Mouse (Mus musculus) liver, embryonic 11.5 days (tissue): ENCODE results near the gene Slc1a2. TPM values are rescaled to one million over a fixed set of nuclear protein-coding genes. Genes with fewer than 3 reads are reported as not detected.

Experiments
- ATAC-seq: fragments of 200-750 bp; cut with Nextera tagmentation; replicated peaks from 2 replicates; pipeline ENCODE4 v1.8.0; 2017; ENCODE audit warnings: moderate number of reproducible peaks, mild to moderate bottlenecking, moderate TSS enrichment, moderate library complexity; ENCODE audit not compliant: low FRiP score
- DNase-seq: peaks from one replicate; pipeline ENCODE4 v3.0.0-alpha.2; 2017; ENCODE audit warnings: low spot score
- H3K27ac ChIP-seq: fragments of 300-500 bp; sonication (generic); 2 replicates; pipeline ENCODE4 v1.5.1; 2014; ENCODE audit warnings: mild to moderate bottlenecking, low read depth, low read length, control low read depth
- H3K27me3 ChIP-seq: fragments of 300-500 bp; sonication (generic); replicated peaks from 2 replicates; pipeline ENCODE4 v1.6.1; 2014; ENCODE audit warnings: low read length, mixed read lengths; ENCODE audit not compliant: control insufficient read depth, insufficient read depth
- H3K36me3 ChIP-seq: fragments of 300-500 bp; sonication (generic); 2 replicates; pipeline ENCODE4 v1.6.1; 2014; ENCODE audit warnings: mild to moderate bottlenecking, low read length, moderate library complexity, mixed read lengths; ENCODE audit not compliant: control insufficient read depth, insufficient read depth
- H3K4me1 ChIP-seq: fragments of 300-500 bp; sonication (generic); replicated peaks from 2 replicates; pipeline ENCODE4 v1.6.1; 2014; ENCODE audit warnings: low read length, mixed read lengths; ENCODE audit not compliant: control insufficient read depth, insufficient read depth
- H3K4me2 ChIP-seq: fragments of 300-500 bp; sonication (generic); 2 replicates; pipeline ENCODE4 v1.6.1; 2014; ENCODE audit warnings: mild to moderate bottlenecking, control low read depth, moderate library complexity
- H3K4me3 ChIP-seq: fragments of 300-500 bp; sonication (generic); 2 replicates; pipeline ENCODE4 v1.5.1; 2014; ENCODE audit warnings: low read depth, low read length, control low read depth
- H3K9ac ChIP-seq: fragments of 300-500 bp; sonication (generic); 2 replicates; pipeline ENCODE4 v1.6.1; 2014; ENCODE audit warnings: low read depth, low read length, control low read depth
- H3K9me3 ChIP-seq: fragments of 300-500 bp; sonication (generic); 2 replicates; pipeline ENCODE4 v1.6.1; 2016; ENCODE audit warnings: low read length, inconsistent platforms, mixed read lengths; ENCODE audit not compliant: control insufficient read depth
- WGBS: fragments of 180-500 bp; shearing (Covaris S2); extraction: QIAGEN DNeasy Blood & Tissue Kit; methylation state at CpG from one replicate; pipeline ENCODE4 v1.1.7; 2014; 5-methylcytosine and 5-hydroxymethylcytosine counted together
- polyA plus RNA-seq: library from polyadenylated mRNA; unstranded; fragments of >200 nt; fragmentation: Nextera tagmentation; extraction: Ambion mirVana; gene quantifications from 2 replicates; pipeline ENCODE4 v1.2.1, GENCODE M21; 2014

The Slc1a2 gene
- polyA plus RNA-seq, 1 experiment from 2014 or later = 0.43 TPM

- no peaks in the 10 kb centered on the region for H3K36me3 ChIP-seq
- H3K4me1 ChIP-seq = no peaks in the 10 kb centered on the region; the same call in 1 of the 2 replicates
- H3K4me3 ChIP-seq = peak overlapping the region; percentile 57
- no peaks in the 10 kb centered on the region for H3K9me3 ChIP-seq
- H3K9ac ChIP-seq = no peak overlapping the region
- H3K4me2 ChIP-seq = peak overlapping the region; percentile 86
- DNase-seq (peak; percentile 41), ATAC-seq (peak; percentile 31)
- WGBS = 1% methylated on average over 80 of the region's 80 CpGs
- H3K27ac ChIP-seq = no peak overlapping the region
- peaks cover 54% of the 10 kb centered on the region for H3K27me3 ChIP-seq
Measured at GRCm38 (mm10) chr2:102658661-102659520, 432 bp downstream of the Slc1a2 start.

- Histone ChIP-seq H3K27ac (no peak overlapping the region), H3K4me2 (peak overlapping the region; percentile 86), H3K4me1 (no peaks in the 10 kb centered on the region; the same call in 1 of the 2 replicates), H3K9ac (no peak overlapping the region), H3K4me3 (peak overlapping the region; percentile 57), H3K9me3 (no peaks in the 10 kb centered on the region), H3K27me3 (peaks cover 54% of the 10 kb centered on the region), H3K36me3 (no peaks in the 10 kb centered on the region)
- DNase-seq (no peak), ATAC-seq (no peak)
- WGBS = 0% methylated on average over 10 of the region's 10 CpGs
Measured at GRCm38 (mm10) chr2:102659521-102659830, 1.0 kb downstream of the Slc1a2 start.

- no peak for DNase-seq
- Histone ChIP-seq H3K36me3 (no peaks in the 10 kb centered on the region), H3K9me3 (no peaks in the 10 kb centered on the region), H3K27me3 (peaks cover 52% of the 10 kb centered on the region), H3K4me2 (no peak overlapping the region), H3K9ac (no peak overlapping the region), H3K4me3 (no peak overlapping the region), H3K4me1 (no peaks in the 10 kb centered on the region; the same call in 1 of the 2 replicates), H3K27ac (no peak overlapping the region)
- no peak for ATAC-seq
- 48% methylated on average over 2 of the region's 2 CpGs for WGBS
Measured at GRCm38 (mm10) chr2:102661052-102661451, 2.6 kb downstream of the Slc1a2 start.

- no peaks in the 10 kb centered on the region for H3K9me3 ChIP-seq
- no peak for ATAC-seq
- H3K27ac ChIP-seq = no peak overlapping the region
- no peak overlapping the region for H3K4me3 ChIP-seq
- no peak overlapping the region for H3K4me2 ChIP-seq
- WGBS = 64% methylated on average over 9 of the region's 9 CpGs
- peaks cover 37% of the 10 kb centered on the region for H3K27me3 ChIP-seq
- H3K9ac ChIP-seq = no peak overlapping the region
- DNase-seq = no peak
- H3K36me3 ChIP-seq = no peaks in the 10 kb centered on the region
- H3K4me1 ChIP-seq = no peaks in the 10 kb centered on the region; the same call in 1 of the 2 replicates
Measured at GRCm38 (mm10) chr2:102662911-102663310, 4.5 kb downstream of the Slc1a2 start.

GRCm38 (mm10) chr2:102663339-102663738 lies 4.9 kb downstream of the Slc1a2 start:
- Histone ChIP-seq H3K9me3 (no peaks in the 10 kb centered on the region), H3K4me3 (no peak overlapping the region), H3K36me3 (no peaks in the 10 kb centered on the region), H3K27ac (no peak overlapping the region), H3K9ac (no peak overlapping the region), H3K27me3 (peaks cover 32% of the 10 kb centered on the region), H3K4me1 (no peaks in the 10 kb centered on the region; the same call in 1 of the 2 replicates), H3K4me2 (no peak overlapping the region)
- 34% methylated on average over 6 of the region's 6 CpGs for WGBS
- DNase-seq = no peak
- no peak for ATAC-seq

- Histone ChIP-seq H3K27ac (no peak overlapping the region), H3K4me2 (no peak overlapping the region), H3K36me3 (no peaks in the 10 kb centered on the region), H3K9me3 (no peaks in the 10 kb centered on the region), H3K4me1 (no peaks in the 10 kb centered on the region; the same call in 1 of the 2 replicates), H3K27me3 (peaks cover 27% of the 10 kb centered on the region), H3K9ac (no peak overlapping the region), H3K4me3 (no peak overlapping the region)
- WGBS = 69% methylated on average over 3 of the region's 3 CpGs
- ATAC-seq (no peak), DNase-seq (no peak)
Measured at GRCm38 (mm10) chr2:102663865-102664264, 5.4 kb downstream of the Slc1a2 start.

GRCm38 (mm10) chr2:102667981-102668380 lies 9.5 kb downstream of the Slc1a2 start:
- H3K4me1 ChIP-seq = no peaks in the 10 kb centered on the region; the same call in 1 of the 2 replicates
- H3K4me3 ChIP-seq = no peak overlapping the region
- 70% methylated on average over 6 of the region's 6 CpGs for WGBS
- DNase-seq = no peak
- H3K36me3 ChIP-seq = no peaks in the 10 kb centered on the region
- H3K27ac ChIP-seq = no peak overlapping the region
- H3K9ac ChIP-seq = no peak overlapping the region
- H3K4me2 ChIP-seq = no peak overlapping the region
- no peak for ATAC-seq
- H3K27me3 ChIP-seq = 0 out of 2 replicates have a peak, but pooled peaks cover 2% of the 10 kb centered on the region
- no peaks in the 10 kb centered on the region for H3K9me3 ChIP-seq

- DNase-seq = no peak
- ATAC-seq = no peak
- Histone ChIP-seq H3K27me3 (no peaks in the 10 kb centered on the region), H3K36me3 (no peaks in the 10 kb centered on the region), H3K9ac (no peak overlapping the region), H3K4me2 (no peak overlapping the region), H3K27ac (no peak overlapping the region), H3K4me1 (no peaks in the 10 kb centered on the region), H3K9me3 (no peaks in the 10 kb centered on the region), H3K4me3 (no peak overlapping the region)
- 26% methylated on average over 6 of the region's 6 CpGs for WGBS
Measured at GRCm38 (mm10) chr2:102669580-102669979, 11.1 kb downstream of the Slc1a2 start.

- H3K4me2 ChIP-seq = no peak overlapping the region
- H3K27ac ChIP-seq = no peak overlapping the region
- no peaks in the 10 kb centered on the region for H3K4me1 ChIP-seq
- H3K9ac ChIP-seq = no peak overlapping the region
- no peaks in the 10 kb centered on the region for H3K27me3 ChIP-seq
- WGBS = 68% methylated on average over 2 of the region's 2 CpGs
- no peaks in the 10 kb centered on the region for H3K36me3 ChIP-seq
- ATAC-seq = no peak
- no peak overlapping the region for H3K4me3 ChIP-seq
- H3K9me3 ChIP-seq = no peaks in the 10 kb centered on the region
- no peak for DNase-seq
Measured at GRCm38 (mm10) chr2:102674582-102674981, 16.1 kb downstream of the Slc1a2 start.
